Mouse (Mus musculus) left cerebral cortex, postnatal 36 days (tissue): ENCODE measurements around the gene Cyfip2. TPM values are rescaled to one million over a fixed set of nuclear protein-coding genes. Genes with fewer than 3 reads are reported as not detected.

Experiments
- DNase-seq, 2 experiments: peaks; one replicate each; pipeline ENCODE4 v3.0.0; 2021 to 2022; ENCODE audit warnings: low spot score in 2 of 2, mixed read lengths in 1 of 2
- intact Hi-C: fragments of 180-260 bp; cut with DNase I; formaldehyde crosslinking; loops from one replicate; pipeline ENCODE4 v1.15.1; 2025
- total RNA-seq, 2 experiments: library from RNA; stranded (reverse); gene quantifications; 2 replicates each; pipeline ENCODE4 v1.2.3; 2021

The Cyfip2 gene
- total RNA-seq, 2 experiments from 2014 or later: 562 to 605 TPM

GRCm38 (mm10) chr11:46309808-46310555 is 2.7 kb downstream of the Cyfip2 start:
- no peak for DNase-seq
- intact Hi-C loops: loop anchor here (5.0 kb wide), 1 partner anchor 33 kb away; no protein-coding TSS in a partner anchor

- intact Hi-C loops: no loop called here
- DNase-seq: peak in 1 of 2 experiments; percentile 40
Measured at GRCm38 (mm10) chr11:46309111-46309741, 3.4 kb downstream of the Cyfip2 start.

GRCm38 (mm10) chr11:46308271-46308974 is 4.2 kb downstream of the Cyfip2 start:
- no peak for DNase-seq
- intact Hi-C loops: no loop called here

- DNase-seq: no peak
Measured at GRCm38 (mm10) chr11:46307768-46308167, 4.9 kb downstream of the Cyfip2 start.

GRCm38 (mm10) chr11:46306776-46307175 is 5.9 kb downstream of the Cyfip2 start:
- intact Hi-C loops: no loop called here
- no peak for DNase-seq

More at GRCm38 (mm10) chr11:46307768-46308167, 4.9 kb downstream of the Cyfip2 start:
- intact Hi-C loops: no loop called here

- no peak for DNase-seq
- intact Hi-C loops: no loop called here
Measured at GRCm38 (mm10) chr11:46305881-46306520, 6.7 kb downstream of the Cyfip2 start.

GRCm38 (mm10) chr11:46304864-46305710 is 7.6 kb downstream of the Cyfip2 start:
- intact Hi-C loops: loop anchor here (5.0 kb wide), 1 partner anchor 38 kb away; no protein-coding TSS in a partner anchor
- DNase-seq: no peak

- intact Hi-C loops: loop anchor here (5.0 kb wide), 1 partner anchor 37 kb away; no protein-coding TSS in a partner anchor
Measured at GRCm38 (mm10) chr11:46304093-46304492, 8.6 kb downstream of the Cyfip2 start.

GRCm38 (mm10) chr11:46302471-46302870 is 10.2 kb downstream of the Cyfip2 start:
- no peak for DNase-seq
- intact Hi-C loops: loop anchor here (5.0 kb wide), 1 partner anchor 35 kb away; no protein-coding TSS in a partner anchor

More at GRCm38 (mm10) chr11:46304093-46304492, 8.6 kb downstream of the Cyfip2 start:
- no peak for DNase-seq

- intact Hi-C loops: loop anchor here (5.0 kb wide), 1 partner anchor 34 kb away; no protein-coding TSS in a partner anchor
- peak; percentile 67 to 78 for DNase-seq
Measured at GRCm38 (mm10) chr11:46301579-46302248, 10.9 kb downstream of the Cyfip2 start.

- no peak for DNase-seq
- intact Hi-C loops: loop anchor here (5.0 kb wide), 1 partner anchor 33 kb away; no protein-coding TSS in a partner anchor
Measured at GRCm38 (mm10) chr11:46299901-46300300, 12.8 kb downstream of the Cyfip2 start.

GRCm38 (mm10) chr11:46298889-46299785 is 13.5 kb downstream of the Cyfip2 start:
- DNase-seq: peak; percentile 54 to 57
- intact Hi-C loops: no loop called here

GRCm38 (mm10) chr11:46294390-46294789 is 18.3 kb downstream of the Cyfip2 start:
- DNase-seq: no peak
- intact Hi-C loops: no loop called here

- DNase-seq: no peak
- intact Hi-C loops: no loop called here
Measured at GRCm38 (mm10) chr11:46293491-46293890, 19.2 kb downstream of the Cyfip2 start.

- DNase-seq: no peak
- intact Hi-C loops: no loop called here
Measured at GRCm38 (mm10) chr11:46290988-46291405, 21.7 kb downstream of the Cyfip2 start.

- intact Hi-C loops: no loop called here
Measured at GRCm38 (mm10) chr11:46289561-46289960, 23.1 kb downstream of the Cyfip2 start.

GRCm38 (mm10) chr11:46289022-46289421 is 23.6 kb downstream of the Cyfip2 start:
- DNase-seq: no peak
- intact Hi-C loops: no loop called here

More at GRCm38 (mm10) chr11:46289561-46289960, 23.1 kb downstream of the Cyfip2 start:
- DNase-seq: no peak
